Mouse (Mus musculus) liver, postnatal 0 days (tissue): ENCODE data around the gene Cand2. TPM values are rescaled to one million over a fixed set of nuclear protein-coding genes. Genes with fewer than 3 reads are reported as not detected.

Experiments
- ATAC-seq: fragments of 200-750 bp; cut with Nextera tagmentation; 2 replicates; pipeline ENCODE4 v1.8.0; 2017; ENCODE audit warnings: mild to moderate bottlenecking, moderate library complexity
- DNase-seq: peaks from one replicate; pipeline ENCODE4 v3.0.0-alpha.2; 2016
- H3K27ac ChIP-seq: fragments of 300-500 bp; sonication (generic); 2 replicates; pipeline ENCODE4 v1.5.1; 2014; ENCODE audit warnings: antibody characterized with exemption, moderate library complexity, mild to moderate bottlenecking, low read depth
- H3K27me3 ChIP-seq: fragments of 300-500 bp; sonication (generic); 2 replicates; pipeline ENCODE4 v1.6.1; 2014; ENCODE audit warnings: low read length, control low read depth, mixed read lengths; ENCODE audit not compliant: insufficient read depth
- H3K36me3 ChIP-seq: fragments of 300-500 bp; sonication (generic); replicated peaks from 2 replicates; pipeline ENCODE4 v1.6.1; 2014; ENCODE audit warnings: mild to moderate bottlenecking, control low read depth, low read length, moderate library complexity, mixed read lengths; ENCODE audit not compliant: insufficient read depth
- H3K4me1 ChIP-seq: fragments of 300-500 bp; sonication (generic); 2 replicates; pipeline ENCODE4 v1.6.1; 2014; ENCODE audit warnings: antibody characterized with exemption, mild to moderate bottlenecking, control low read depth; ENCODE audit not compliant: insufficient read depth
- H3K4me2 ChIP-seq: fragments of 300-500 bp; sonication (generic); 2 replicates; pipeline ENCODE4 v1.6.1; 2014; ENCODE audit warnings: low read depth, mild to moderate bottlenecking, low read length, moderate library complexity, mixed read lengths
- H3K4me3 ChIP-seq: fragments of 300-500 bp; sonication (generic); 2 replicates; pipeline ENCODE4 v1.5.1; 2014; ENCODE audit warnings: low read depth, low read length
- H3K9ac ChIP-seq: fragments of 300-500 bp; sonication (generic); replicated peaks from 2 replicates; pipeline ENCODE4 v1.6.1; 2014; ENCODE audit warnings: mild to moderate bottlenecking, moderate library complexity
- H3K9me3 ChIP-seq: fragments of 300-500 bp; sonication (generic); 2 replicates; pipeline ENCODE4 v1.6.1; 2016; ENCODE audit warnings: mild to moderate bottlenecking, control low read depth, low read length, mixed read lengths
- CTCF ChIP-seq: sonication (generic); IDR thresholded peaks from 2 replicates; pipeline ENCODE4 v1.5.1; 2016; ENCODE audit warnings: antibody characterized with exemption, low read depth
- EP300 ChIP-seq: IDR thresholded peaks from 2 replicates; pipeline ENCODE4 v1.6.1; 2016; ENCODE audit warnings: antibody characterized with exemption, low read depth, mild to moderate bottlenecking
- WGBS: fragments of 180-500 bp; shearing (Covaris S2); extraction: QIAGEN DNeasy Blood & Tissue Kit; methylation state at CpG from one replicate; pipeline ENCODE4 v1.1.7; 2014; ENCODE audit not compliant: insufficient replicate concordance; 5-methylcytosine and 5-hydroxymethylcytosine counted together
- polyA plus RNA-seq: library from polyadenylated mRNA; unstranded; fragments of >200 nt; fragmentation: Nextera tagmentation; extraction: Ambion mirVana; gene quantifications from 2 replicates; pipeline ENCODE4 v1.2.1, GENCODE M21; 2015

Gene Cand2
- polyA plus RNA-seq, 1 experiment from 2014 or later: 0.61 TPM

- ATAC-seq: no peak
- no peaks in the 10 kb centered on the region for H3K27me3 ChIP-seq
- H3K9ac ChIP-seq: no peak overlapping the region
- peak overlapping the region; percentile 22; the same call in 1 of the 2 replicates for H3K27ac ChIP-seq
- H3K36me3 ChIP-seq: no peaks in the 10 kb centered on the region
- DNase-seq: no peak
- H3K9me3 ChIP-seq: no peaks in the 10 kb centered on the region
- H3K4me2 ChIP-seq: no peak overlapping the region
- TF ChIP-seq CTCF: peak; percentile 48
- no peak for TF ChIP-seq EP300
- WGBS: 76% methylated on average over 20 of the region's 20 CpGs
- H3K4me1 ChIP-seq: peaks cover 12% of the 10 kb centered on the region
- H3K4me3 ChIP-seq: no peak overlapping the region
These were observed 4.2 kb upstream of the Cand2 start for GRCm38 (mm10) chr6:115770059-115770670.

- H3K4me3 ChIP-seq: no peak overlapping the region
- no peaks in the 10 kb centered on the region for H3K36me3 ChIP-seq
- peaks cover 17% of the 10 kb centered on the region for H3K4me1 ChIP-seq
- no peak for TF ChIP-seq CTCF
- TF ChIP-seq EP300: no peak
- no peak for DNase-seq
- 54% methylated on average over 4 of the region's 4 CpGs for WGBS
- H3K27me3 ChIP-seq: no peaks in the 10 kb centered on the region
- no peak overlapping the region for H3K4me2 ChIP-seq
- no peak overlapping the region for H3K9ac ChIP-seq
- peak overlapping the region; percentile 22; the same call in 1 of the 2 replicates for H3K27ac ChIP-seq
- ATAC-seq: peak; percentile 67
- no peaks in the 10 kb centered on the region for H3K9me3 ChIP-seq
These were observed 3.5 kb upstream of the Cand2 start for GRCm38 (mm10) chr6:115770852-115771251.

- ATAC-seq (no peak), DNase-seq (no peak)
- Histone ChIP-seq H3K27ac (no peak overlapping the region), H3K27me3 (no peaks in the 10 kb centered on the region), H3K4me1 (peaks cover 23% of the 10 kb centered on the region), H3K4me3 (no peak overlapping the region), H3K9ac (no peak overlapping the region), H3K36me3 (no peaks in the 10 kb centered on the region), H3K9me3 (no peaks in the 10 kb centered on the region), H3K4me2 (no peak overlapping the region)
- no peak for TF ChIP-seq EP300
- TF ChIP-seq CTCF: peak; percentile 29; the same call in 1 of the 2 replicates
- WGBS: 70% methylated on average over 6 of the region's 6 CpGs
These were observed 2.1 kb upstream of the Cand2 start for GRCm38 (mm10) chr6:115772201-115772600.

GRCm38 (mm10) chr6:115772604-115773003 is 1.7 kb upstream of the Cand2 start:
- Histone ChIP-seq H3K4me3 (no peak overlapping the region), H3K27me3 (no peaks in the 10 kb centered on the region), H3K4me2 (no peak overlapping the region), H3K36me3 (no peaks in the 10 kb centered on the region), H3K9ac (no peak overlapping the region), H3K27ac (no peak overlapping the region), H3K9me3 (no peaks in the 10 kb centered on the region), H3K4me1 (peaks cover 23% of the 10 kb centered on the region)
- ATAC-seq: no peak
- TF ChIP-seq CTCF (peak; percentile 58), EP300 (no peak)
- DNase-seq: no peak
- 100% methylated on average over 1 of the region's 1 CpGs for WGBS

GRCm38 (mm10) chr6:115773966-115774413 is 348 bp upstream of the Cand2 start:
- peak overlapping the region; percentile 92 for H3K4me2 ChIP-seq
- 0 out of 2 replicates have a peak overlapping the region, but pooled peaks have one; percentile 46 for H3K9ac ChIP-seq
- peak overlapping the region; percentile 64 for H3K4me3 ChIP-seq
- no peaks in the 10 kb centered on the region for H3K36me3 ChIP-seq
- H3K27me3 ChIP-seq: no peaks in the 10 kb centered on the region
- no peak for DNase-seq
- no peak; the same call in 1 of the 2 replicates for ATAC-seq
- WGBS: 0% methylated on average over 14 of the region's 14 CpGs
- no peak for TF ChIP-seq CTCF
- TF ChIP-seq EP300: no peak
- no peak overlapping the region for H3K27ac ChIP-seq
- H3K9me3 ChIP-seq: no peaks in the 10 kb centered on the region
- peaks cover 23% of the 10 kb centered on the region for H3K4me1 ChIP-seq

- TF ChIP-seq CTCF (no peak), EP300 (no peak)
- H3K4me1 ChIP-seq: peaks cover 23% of the 10 kb centered on the region
- no peak overlapping the region for H3K4me2 ChIP-seq
- no peak overlapping the region for H3K9ac ChIP-seq
- H3K27me3 ChIP-seq: no peaks in the 10 kb centered on the region
- H3K27ac ChIP-seq: no peak overlapping the region
- no peaks in the 10 kb centered on the region for H3K9me3 ChIP-seq
- DNase-seq (no peak), ATAC-seq (no peak)
- no peaks in the 10 kb centered on the region for H3K36me3 ChIP-seq
- WGBS: 46% methylated on average over 3 of the region's 3 CpGs
- H3K4me3 ChIP-seq: no peak overlapping the region
These were observed 1.5 kb downstream of the Cand2 start for GRCm38 (mm10) chr6:115775838-115776237.
